Mouse (Mus musculus) heart, postnatal 36 days (tissue): ENCODE measurements around the gene Tbx22. TPM values are rescaled to one million over a fixed set of nuclear protein-coding genes. Genes with fewer than 3 reads are reported as not detected.

Source experiments
- DNase-seq, 2 experiments: peaks; one replicate each; pipeline ENCODE4 v3.0.0; 2021 to 2022
- intact Hi-C: fragments of 180-260 bp; cut with DNase I; formaldehyde crosslinking; loops from one replicate; pipeline ENCODE4 v1.15.1; 2025
- total RNA-seq, 2 experiments: library from RNA; stranded (reverse); gene quantifications; 2 replicates each; pipeline ENCODE4 v1.2.3; 2021

The Tbx22 gene
- not detected for total RNA-seq

DNA sequence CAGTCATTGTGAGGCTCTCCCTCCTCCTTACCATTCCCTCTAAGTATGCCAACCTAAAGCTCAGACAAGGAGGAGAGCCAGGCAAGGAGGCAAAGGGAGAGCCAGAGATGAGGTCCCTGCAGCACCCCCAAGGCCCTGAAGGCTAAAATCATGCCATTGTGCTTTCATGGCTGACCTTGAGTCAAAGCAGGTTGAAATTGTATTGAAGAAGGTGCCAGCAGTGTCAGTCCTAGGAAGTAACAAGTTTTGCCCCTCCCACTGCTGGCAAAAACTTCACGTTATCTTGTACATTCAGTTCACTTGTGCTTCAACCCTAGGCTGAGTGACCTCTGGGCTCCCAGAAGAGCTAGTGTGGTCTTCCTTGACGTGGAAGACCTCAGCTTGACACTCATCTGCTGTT is at the start of gene Tbx22:
TSS of gene Tbx22 (plus strand) at position 301 of the 400 bp plus-strand sequence.
- DNase-seq = no peak
- intact Hi-C loops = no loop called here

DNA sequence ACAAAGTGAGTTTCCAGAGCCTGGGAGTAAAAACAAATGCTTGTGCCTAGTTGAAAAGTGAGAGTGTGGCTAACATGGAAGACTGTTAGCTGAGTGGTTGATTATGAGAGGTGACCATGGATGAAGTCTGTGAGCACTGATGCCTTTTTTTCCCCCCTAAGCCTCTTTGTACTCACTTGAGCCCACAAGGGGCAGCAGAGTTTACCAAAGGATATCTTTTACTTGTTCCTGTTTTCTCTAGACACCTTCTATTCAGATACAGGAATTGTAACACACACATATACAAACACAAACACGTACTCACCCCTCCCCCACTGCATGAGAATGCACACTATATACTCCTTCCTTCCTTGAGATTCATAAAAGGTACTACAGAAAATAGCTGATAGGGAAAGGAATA is 913 bp downstream of the Tbx22 start:
- intact Hi-C loops = no loop called here

DNA sequence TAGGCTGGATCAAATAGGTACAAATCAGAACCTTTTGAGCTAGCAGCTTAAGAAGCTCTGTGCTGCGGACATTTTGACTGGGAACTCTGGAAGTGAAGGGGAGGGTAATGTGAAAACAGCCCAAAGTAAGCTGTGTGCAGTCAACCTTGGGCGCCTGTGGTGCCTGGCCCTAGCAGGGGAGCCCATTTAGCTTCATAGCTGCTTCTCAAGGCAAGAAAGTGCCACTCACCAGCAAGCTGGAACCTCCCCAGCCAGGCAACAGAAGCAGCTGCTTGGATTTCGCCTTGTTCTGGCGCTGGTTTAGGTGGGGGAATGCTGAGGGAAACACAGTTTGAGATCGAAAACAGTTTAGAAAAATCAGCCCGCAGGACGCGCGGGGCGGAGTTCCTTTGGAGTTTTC is 11.4 kb downstream of the Tbx22 start:
- intact Hi-C loops = no loop called here
- DNase-seq = no peak

More for the DNA sequence above, 913 bp downstream of the Tbx22 start:
- no peak for DNase-seq

DNA sequence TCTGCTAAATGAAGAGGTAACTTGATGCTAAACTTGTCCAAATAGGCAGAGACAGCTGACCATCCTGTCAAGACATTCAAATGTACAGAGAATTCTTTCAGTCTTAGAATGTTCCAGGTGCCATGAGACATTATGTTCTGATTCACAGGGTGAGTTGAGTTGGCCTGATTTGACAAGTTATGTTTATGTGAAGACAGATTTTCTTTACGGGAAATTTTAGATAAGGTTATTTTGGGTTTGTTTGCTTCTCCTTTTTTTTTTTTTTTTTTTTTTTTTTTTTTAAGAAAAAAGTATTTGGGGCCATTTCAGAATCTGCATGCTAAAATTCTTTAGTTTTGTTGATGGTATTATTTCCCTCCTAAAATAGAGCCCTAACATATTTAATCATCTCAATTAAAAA is 40.8 kb downstream of the Tbx22 start:
- DNase-seq = no peak
- intact Hi-C loops = no loop called here

- intact Hi-C loops = no loop called here
- no peak for DNase-seq
Observed at GRCm38 (mm10) chrX:107723541-107723940, 55.8 kb downstream of the Tbx22 start.

Other genes starting within 250 kb of the Tbx22 start
- not detected for gene Tent5d, start 124.6 kb downstream of the Tbx22 start, total RNA-seq
- gene 2610002M06Rik, start 148.4 kb downstream of the Tbx22 start, total RNA-seq = 1 to 10 TPM; 5.2 to 8.3 TPM